Mouse (Mus musculus) 416B (cell line): ENCODE data around the gene 1700011M02Rik.
"Not testable (repeated sequence)": the region's sequence is repeated elsewhere in the genome, so short reads cannot be mapped to it uniquely, and the experiment has no call there.

ENCODE experiments used
- DNase-seq: peaks from one replicate; pipeline ENCODE4 v3.0.0; 2011; ENCODE audit warnings: low read depth

1700011M02Rik gene

DNA sequence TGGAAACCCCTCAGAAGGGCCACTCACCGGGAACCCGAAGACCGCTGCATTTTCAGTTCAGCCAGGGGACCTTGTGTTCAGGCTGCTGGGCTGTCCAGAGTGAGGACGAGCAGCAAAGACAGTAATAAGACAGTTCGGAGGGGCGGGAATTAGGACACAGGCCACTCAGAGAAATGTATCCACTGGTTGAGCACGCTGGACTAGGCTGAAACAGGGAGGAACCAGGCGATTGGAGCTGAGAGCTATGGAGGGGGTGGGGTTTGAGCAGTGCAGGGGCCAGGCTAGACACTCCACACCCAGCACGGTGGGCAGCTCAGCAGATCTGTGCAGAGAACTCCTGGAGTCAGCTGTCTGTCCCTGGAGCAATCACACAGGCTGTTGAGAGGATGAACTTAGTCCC is at the start of gene 1700011M02Rik, which contains the start of gene Dmrtc1a:
Gene 1700011M02Rik (plus strand): TSS at position 319 of the 400 bp plus-strand sequence.
Gene Dmrtc1a (minus strand): TSS at position 101 of the 400 bp plus-strand sequence.
- not testable (repeated sequence) for DNase-seq

DNA sequence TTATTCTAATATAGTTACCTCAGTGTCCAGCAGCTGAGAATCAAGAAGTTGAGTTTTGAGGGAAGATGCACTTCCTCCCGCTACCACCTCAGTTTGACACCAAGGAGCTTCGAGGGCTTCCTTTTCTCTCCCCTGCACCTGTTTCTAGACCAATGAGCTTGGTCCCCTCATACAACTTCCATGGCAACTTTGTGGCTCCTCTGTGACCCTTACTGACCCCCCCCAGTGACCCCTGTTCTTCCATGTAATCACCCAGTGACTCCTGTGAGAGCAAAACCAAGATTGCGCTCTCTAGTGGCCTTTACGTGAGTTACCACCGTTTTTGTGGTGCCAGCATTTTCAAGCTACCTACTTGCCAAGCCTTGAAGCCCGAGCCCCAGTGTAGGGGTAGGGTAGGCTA is 40.8 kb upstream of the 1700011M02Rik start, which contains the start of gene 1700031F05Rik:
Gene 1700031F05Rik (minus strand): TSS at position 101 of the 400 bp plus-strand sequence.
- DNase-seq = no peak

DNA sequence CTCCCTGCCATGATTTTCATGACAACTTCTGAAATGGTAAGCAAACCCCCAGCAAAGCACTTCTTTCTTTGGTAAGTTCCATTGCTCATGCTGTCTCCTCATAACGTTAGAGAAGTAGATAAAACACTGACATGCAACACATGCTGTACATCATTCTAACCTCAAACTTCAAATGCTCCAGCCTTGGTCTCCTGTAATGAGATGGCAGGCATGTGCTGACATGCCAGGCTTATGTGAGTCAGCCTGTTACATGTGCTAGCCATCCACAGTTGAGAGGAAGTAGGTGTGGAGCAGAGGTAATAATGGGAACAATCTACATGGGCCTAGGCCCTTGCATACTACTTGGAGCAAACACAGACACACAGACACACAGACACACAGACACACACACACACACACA is 6.1 kb downstream of the 1700011M02Rik start:
- not testable (repeated sequence) for DNase-seq

- DNase-seq = peak; percentile 3
Measured at GRCm38 (mm10) chrX:102926707-102927106, 18.0 kb downstream of the 1700011M02Rik start.

DNA sequence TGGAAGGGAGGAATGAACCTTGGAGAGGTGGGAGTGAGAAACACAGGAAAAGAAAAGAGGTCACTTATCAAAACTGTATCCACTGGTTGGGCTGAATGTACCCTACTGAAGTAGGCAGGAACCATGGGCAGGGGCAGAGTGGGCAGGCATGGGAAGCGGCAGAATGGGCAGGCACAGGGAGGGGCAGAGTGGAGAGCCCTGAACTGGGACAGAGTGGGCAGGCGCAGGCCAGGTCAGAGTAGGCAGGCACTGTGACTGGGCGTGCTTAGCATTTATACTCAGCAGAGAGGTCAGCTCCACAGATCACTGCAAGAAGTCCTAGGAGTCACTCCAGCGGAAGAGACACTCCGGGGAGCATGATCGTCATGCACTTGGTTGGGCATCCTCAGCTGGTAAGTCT is 19.4 kb downstream of the 1700011M02Rik start, which contains the start of gene 1700018G05Rik:
Gene 1700018G05Rik (plus strand): TSS at position 301 of the 400 bp plus-strand sequence.
- not testable (repeated sequence) for DNase-seq

GRCm38 (mm10) chrX:102932992-102933570 is 24.4 kb downstream of the 1700011M02Rik start:
- DNase-seq = no peak

DNA sequence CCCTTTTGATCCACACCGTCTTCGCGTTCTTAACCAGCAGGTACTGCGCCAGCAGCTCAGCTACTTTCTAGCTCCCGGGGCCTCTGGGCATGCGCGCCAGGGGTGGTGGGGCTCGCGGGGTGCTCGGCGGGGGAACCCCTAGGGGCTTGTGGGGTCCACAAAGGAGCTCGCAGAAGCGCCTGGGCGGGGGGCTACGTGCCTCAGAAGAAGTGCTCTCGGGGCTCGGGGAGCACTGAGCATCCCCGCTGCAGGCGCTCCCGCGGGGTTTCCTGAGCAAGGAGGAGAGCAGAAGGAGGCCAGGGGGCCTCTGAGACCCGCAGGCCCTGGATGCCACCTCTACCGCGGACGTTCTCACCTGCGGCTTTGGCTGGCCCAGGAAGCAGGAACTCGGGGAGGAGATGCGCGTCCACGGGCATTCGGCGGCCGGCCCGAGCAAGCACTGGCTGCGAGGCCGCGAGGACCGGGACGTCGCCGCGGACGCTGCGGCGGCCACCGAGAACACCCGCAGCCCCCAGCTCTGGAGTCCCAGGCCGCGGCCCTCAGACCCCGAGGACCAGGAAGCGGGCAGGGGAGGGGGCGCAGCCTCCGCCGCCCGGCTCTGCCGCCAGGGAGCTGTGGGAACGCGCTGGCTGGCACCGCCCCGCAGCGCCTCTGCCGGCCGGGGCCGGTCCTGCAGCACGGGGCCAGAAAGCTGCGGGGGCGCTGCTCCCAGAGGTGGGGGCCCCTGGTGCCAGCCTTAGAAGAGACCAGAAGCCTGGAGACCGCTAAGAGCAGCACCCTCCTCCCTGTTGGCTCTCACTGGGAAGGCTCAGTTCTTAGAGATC is 25.1 kb downstream of the 1700011M02Rik start:
- DNase-seq = no peak

- DNase-seq = no peak
Measured at GRCm38 (mm10) chrX:102934395-102934764, 25.7 kb downstream of the 1700011M02Rik start.

GRCm38 (mm10) chrX:102936743-102937142 is 28.0 kb downstream of the 1700011M02Rik start:
- no peak for DNase-seq

DNA sequence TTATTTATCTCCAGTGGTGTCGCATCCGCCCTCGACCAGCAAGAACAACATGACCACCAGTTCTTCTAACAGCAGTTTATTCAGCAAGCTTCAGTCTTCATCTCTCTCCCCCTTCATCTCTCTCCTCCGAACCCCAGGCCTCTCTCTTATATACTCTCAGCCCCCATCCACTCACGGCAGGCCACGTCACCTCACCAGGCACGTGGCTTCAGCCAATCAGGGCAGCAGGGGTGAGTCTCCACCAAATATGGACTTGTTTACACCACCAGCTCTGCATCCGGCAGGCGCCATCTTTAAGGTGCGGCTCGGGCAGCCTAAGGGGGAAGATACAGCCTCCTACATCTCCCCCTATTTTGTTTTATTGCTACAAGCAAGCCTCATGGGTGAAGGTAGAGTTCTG is 41.4 kb downstream of the 1700011M02Rik start:
- DNase-seq = not testable (repeated sequence)

GRCm38 (mm10) chrX:102958917-102959316 is 50.2 kb downstream of the 1700011M02Rik start:
- DNase-seq = peak; percentile 26
